Mouse (Mus musculus) liver, adult (tissue): Measurements from ENCODE around the gene 2010111I01Rik.

Experiments
- GATA4 ChIP-seq: IDR thresholded peaks from 2 replicates; pipeline ENCODE4 v1.6.1; 2014; ENCODE audit warnings: mild to moderate bottlenecking, low read length; ENCODE audit not compliant: insufficient replicate concordance

The 2010111I01Rik gene

DNA sequence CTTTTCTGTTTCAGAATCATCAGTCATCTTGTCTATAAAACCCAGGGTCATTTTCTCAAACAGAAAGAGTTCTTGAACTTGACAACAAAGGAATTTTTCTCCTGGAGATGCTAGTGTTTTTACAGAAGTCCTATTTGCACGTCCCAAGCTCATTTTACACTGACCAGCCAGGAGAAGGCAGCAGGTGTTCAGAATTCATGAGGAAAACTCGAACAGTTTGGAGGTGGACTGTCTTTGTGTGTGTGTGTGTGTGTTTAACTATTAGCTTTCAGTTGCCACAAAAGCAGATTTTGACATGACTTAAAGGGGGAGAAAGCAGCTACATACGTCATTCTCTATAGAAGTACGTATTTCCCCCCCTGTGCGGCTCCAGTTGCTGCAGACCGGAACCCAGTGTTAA is 20.6 kb upstream of the 2010111I01Rik start:
- no peak for TF ChIP-seq GATA4

DNA sequence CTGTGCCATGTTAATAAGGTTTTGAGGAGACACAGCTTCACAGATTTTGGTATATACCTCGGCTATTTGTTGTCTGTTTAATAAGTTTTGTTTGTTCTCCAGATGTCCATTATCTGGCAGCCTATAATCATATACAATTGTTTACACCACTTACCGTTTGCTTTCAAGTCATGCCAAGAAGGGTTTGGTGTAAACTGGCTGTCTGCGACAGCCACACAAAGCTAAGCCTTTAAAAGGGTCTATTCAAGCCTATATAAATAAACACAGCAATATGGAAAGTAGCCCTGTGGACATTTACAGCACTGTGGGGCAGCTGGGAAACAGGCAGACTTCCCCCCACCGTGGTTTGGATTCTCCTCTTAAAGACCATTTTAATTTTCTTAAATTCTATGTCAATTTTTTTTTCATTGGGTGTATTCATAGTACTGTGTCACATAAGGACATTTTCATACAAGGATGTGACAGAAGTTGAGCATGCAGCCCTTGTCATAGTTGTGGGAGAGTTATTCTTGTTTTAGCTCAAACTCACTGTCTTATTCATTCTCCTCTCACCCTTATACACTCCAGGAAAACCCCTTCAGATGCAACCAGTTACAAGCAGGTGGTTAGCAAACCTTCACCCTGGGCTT is 15.0 kb upstream of the 2010111I01Rik start:
- no peak for TF ChIP-seq GATA4

DNA sequence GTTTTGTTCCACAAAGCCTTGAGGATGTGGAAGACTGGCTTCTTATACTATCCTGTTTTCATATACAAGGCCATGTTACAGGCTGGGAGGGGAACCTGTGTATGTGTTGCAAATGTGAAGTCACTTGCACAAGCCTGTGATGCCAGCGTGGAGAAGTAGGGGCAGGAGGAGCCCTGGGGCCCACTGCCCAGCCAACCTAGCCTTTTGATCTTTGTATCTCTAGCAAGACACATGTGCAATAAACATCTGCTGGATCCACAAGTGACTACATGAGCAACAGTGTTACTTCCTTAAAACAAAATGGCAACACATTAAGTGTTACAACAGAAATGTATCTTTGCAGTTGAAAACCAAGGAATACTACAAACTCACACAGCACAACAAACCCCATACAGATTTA is 13.1 kb upstream of the 2010111I01Rik start:
- no peak for TF ChIP-seq GATA4

DNA sequence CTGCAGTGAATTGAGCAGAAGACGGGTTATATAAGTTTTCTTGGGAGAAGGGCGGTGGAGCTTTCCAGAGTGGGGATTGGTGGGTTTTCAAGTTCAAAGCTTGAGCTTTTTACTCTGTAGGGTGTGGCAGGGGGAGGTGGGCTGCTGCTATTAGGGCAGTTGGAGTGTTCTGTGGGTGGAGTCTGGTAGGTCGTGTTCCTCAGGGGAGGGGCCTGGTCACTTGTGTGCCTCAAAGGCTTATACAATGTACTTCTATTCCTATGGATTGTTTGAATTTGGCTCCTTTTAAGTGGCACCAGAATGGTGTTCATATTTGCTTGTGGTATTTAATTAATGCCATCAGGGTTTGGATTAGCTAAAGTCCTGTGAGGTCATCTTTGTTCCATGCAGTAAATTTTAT is 12.6 kb upstream of the 2010111I01Rik start:
- TF ChIP-seq GATA4, result no peak

DNA sequence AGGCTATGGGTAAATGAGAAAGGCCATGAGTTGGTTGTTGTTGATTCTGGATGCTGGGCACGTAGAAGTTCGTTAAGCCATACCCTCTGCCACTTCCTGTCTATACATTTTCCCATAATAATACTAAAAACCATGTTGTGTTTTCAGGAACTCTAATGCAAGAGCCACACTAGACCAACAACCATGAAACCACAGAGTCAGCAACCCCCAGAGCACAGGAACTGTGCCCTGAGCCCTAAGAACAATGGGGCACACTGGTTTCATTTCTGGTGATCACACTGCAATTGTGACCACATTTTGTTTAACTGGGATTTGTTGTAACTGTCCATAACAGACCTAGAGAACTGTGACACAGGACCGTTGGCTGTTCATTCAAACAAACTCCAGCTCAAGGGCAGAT is 12.1 kb upstream of the 2010111I01Rik start:
- no peak for TF ChIP-seq GATA4

DNA sequence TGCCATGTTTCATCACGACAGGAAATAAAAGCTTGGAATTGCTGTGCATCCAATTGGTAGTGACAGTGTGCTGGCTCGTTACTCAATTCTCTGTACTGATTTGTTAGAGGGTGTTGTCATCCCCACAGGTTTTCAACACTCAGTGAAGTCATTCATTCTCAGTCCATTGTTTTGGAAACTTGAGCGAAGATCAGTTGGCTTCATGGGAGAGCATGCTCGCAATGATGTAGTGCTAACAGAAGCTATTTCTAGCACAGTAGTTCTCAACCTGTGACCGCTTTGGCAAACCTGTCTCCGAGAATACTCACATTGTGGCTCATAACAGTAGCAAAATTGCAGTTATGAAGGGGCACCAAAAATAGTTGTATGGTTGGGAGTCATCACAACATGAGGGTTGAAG is 8.7 kb upstream of the 2010111I01Rik start:
- no peak for TF ChIP-seq GATA4

DNA sequence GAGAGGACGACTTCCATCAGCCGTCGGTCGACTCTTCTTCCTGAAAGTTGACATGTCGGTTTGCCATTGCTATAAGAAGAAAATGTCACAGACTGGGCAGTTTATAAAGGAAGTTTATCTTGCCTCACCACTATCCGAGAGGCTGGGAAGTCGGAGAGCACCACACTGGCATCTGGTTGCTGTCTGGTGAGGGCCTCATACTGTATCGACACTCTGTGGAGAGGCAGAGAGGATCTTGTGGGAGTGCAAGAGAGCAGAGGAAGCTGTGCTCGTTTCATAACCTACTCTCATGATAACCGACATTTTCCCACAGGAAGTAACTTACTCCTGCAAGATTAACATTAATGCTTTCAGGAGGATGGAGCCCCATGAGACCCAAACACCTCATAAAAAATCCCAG is 7.9 kb upstream of the 2010111I01Rik start:
- no peak for TF ChIP-seq GATA4

DNA sequence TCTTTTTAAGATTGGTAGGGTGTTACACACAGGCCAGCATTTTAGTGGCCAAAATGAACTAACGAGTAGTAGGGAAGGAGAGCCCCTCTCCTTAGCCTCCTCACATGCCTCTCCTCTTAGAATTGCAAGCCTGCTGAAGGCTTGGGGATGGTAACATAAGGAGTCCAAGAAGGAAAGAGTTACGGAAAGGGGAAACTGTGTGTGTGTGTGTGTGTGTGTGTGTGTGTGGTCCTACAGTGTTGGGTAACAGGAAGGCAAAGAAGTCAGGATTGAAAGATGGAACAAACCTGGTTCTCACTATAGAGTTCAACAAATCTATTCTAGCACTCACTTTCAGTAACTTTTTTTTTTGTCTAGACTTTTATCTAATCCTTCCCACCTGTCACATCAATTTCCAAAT is 1.3 kb upstream of the 2010111I01Rik start:
- no peak for TF ChIP-seq GATA4

DNA sequence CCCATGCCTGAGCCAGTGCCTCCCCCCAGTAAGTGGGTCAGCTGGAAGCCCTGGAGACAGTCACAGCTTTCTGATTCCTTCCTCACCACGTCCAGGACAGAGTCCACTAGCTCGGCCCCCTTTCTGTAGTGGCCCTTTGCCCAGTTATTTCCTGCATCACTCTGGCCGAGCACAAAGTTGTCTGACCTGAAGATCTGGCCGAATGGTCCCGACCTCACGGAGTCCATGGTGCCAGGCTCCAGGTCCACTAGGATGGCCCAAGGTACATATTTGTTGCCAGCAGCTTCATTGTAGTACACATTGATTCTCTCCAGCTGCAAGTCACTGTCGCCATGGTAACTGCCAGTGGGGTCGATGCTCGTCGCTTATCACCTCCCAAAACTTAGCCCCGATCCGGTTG is 3.5 kb downstream of the 2010111I01Rik start:
- TF ChIP-seq GATA4, result no peak

DNA sequence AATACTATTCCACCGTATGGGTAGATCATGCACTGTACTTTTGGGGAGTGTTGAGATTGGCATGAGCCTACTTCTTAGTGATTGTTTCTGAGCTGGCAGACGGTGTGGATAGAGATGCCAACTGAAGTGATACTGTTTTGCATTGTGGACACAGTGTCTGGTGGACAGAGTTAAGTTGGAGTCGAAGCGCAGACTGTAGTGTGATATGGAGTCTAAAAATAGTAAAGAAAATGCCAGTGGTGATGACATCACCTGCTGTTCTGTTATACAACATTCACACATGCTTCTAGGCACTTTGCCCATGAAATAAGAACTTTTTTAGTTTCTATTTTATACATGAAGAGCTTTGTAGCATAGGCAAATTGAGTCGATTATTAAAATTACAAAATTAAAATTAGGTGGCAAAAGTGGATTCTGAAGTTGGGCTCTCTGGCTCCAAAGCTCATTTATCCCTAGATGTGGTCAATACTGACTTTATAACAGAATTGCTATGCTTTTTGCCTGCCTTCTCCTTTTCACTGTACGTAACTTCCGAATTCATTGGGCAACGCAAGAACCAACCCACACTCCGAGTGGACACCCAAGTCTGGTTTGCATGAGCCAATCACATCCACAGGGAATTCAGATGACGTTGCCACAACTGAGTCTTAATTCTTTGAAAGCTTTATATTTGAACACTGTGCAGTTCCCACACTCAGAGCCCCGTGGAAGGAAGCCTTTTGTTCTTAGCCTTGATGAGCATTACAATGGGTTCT is 6.0 kb downstream of the 2010111I01Rik start:
- no peak for TF ChIP-seq GATA4

DNA sequence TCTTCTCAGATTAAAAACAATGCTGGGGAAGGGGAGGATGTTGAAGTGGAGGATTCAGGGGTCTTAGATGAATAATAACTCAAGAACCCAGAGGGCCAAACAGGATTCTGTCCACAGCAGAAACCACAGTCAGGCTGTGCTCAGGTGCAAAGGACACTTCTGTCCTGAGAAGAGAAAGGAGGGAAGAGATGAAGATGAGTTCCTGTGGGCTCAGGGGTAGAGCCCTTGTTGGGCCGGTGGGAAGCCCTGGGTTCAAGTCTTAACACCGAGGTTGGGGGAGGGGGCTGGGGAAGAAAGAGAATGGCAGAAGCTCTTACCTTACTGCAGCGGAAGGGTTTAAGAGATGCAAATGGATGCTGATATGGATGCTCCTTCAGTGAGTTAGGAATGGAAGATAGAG is 7.7 kb downstream of the 2010111I01Rik start:
- no peak for TF ChIP-seq GATA4

DNA sequence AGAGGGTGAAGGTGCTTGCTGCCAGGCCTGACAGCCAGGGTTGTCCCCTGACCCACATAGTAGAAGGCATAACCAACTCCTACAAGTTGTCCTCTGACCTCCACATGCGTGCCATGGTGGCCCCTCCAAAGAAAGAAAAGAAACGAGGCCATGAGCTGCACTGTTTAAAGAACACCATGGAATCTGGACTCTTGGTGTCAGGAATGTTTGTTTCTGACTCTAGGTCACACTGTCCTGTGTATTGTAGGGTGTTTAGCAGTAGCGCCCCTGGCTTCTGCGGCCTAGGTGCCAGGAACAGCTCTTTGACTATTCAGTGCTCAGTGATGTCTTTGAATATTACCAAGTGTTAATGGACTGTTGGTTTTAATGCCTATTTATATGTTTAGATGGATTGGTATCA is 8.4 kb downstream of the 2010111I01Rik start:
- TF ChIP-seq GATA4, result no peak

DNA sequence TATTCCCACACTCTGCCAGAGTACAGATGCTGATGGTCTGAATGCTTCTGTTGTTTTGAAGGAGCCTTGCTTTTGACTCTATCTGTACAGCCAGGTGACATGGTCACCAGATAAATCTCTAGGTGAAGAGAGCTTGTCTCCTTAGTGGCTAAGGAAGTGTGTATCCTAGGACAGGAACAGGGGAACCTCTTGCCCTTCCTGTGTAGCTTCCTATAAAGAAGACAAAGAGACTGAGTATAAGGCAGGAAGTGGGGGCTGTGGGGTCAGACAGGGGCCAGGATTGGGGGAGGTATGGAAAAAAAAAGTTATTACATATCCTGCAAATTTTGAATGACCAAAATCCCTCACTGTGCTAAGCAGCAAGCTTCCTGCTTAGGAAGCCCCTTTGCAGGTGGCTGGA is 13.4 kb downstream of the 2010111I01Rik start:
- TF ChIP-seq GATA4, result peak; percentile 73; the same call in 1 of the 2 replicates

DNA sequence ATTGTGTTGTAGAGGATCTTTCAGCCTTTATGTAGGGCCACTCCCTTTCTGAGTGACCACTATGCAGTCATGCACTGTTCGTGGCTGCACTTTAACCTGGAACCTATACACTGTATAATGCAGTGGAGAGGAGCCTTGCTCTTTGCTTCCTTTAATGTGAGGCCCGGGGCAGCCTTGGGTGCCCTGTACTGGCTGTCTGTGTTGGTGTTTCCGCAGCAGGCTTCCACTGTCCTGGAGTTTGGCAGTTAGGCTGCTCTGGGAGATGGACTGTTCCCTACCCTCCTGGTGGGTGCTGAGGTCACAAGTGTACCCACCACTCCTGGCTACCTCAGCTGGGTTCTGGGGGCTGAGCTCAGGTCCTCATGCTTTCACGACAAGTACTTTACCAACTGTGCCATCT is 14.1 kb downstream of the 2010111I01Rik start:
- TF ChIP-seq GATA4, result no peak

DNA sequence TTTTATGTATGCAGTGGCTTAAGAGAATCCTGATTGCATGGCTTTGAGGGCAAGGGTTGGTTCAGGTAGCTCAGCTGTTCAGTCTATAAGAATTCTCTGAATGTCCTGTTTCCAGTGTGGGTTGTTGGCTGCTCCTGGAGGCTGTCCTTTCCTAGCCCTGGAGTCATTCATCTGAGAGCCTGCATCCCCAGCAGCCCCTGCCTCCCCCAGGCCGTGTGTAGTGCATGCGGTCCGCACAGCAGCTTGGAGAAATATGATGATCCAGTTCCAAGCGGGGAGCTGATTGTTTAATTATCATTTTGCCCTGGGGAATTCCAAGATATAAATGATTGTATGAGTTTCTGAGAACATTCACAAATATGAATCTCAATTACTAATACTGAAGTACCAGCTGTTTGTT is 14.5 kb downstream of the 2010111I01Rik start:
- no peak for TF ChIP-seq GATA4

DNA sequence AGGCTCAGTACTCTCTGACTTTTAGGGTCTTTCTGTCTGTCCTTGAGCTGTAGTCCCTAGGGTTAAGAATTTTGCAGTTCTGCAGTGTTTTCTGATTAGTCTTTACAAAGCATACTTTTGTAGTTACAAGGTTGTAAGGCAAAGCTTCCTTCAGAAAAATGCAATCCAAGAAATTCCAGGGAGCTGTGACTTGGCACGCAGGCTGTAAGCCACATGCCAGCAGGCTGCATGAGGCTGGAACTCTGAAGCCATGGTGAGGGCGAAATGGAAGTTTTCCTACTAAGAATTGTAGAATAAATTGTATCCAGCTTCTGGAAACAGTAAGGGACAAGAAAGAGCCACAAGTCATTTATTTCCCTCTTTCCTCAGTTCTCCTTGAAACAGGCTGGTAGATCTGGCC is 15.4 kb downstream of the 2010111I01Rik start:
- TF ChIP-seq GATA4, result no peak

DNA sequence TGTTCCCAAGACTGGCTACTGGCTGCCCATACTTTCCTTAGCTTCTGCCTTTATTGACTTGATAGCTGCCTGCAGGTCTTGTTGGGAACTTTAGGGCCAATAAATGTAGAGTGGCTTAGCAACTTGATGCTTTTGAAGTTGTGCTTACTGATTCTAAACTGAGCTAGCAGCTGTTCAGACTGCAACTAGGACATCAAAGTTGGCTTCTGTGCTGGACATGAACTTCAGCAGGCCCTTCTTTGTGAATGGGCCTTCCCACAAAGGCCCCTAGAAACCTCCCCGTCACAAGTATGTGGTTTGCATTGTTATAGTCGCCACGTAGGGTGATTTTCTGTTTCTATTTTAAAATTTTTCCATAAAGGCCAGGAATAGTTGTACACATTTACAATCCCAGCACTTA is 19.8 kb downstream of the 2010111I01Rik start:
- no peak for TF ChIP-seq GATA4
